Mouse (Mus musculus): ENCODE data around the gene Hist1h2be. TPM values are rescaled to one million over a fixed set of nuclear protein-coding genes. Genes with fewer than 3 reads are reported as not detected.
"Not testable (repeated sequence)": the region's sequence is repeated elsewhere in the genome, so short reads cannot be mapped to it uniquely, and the experiment has no call there.

Hist1h2be gene
- polyA plus RNA-seq, 1 experiment from 2014 or later, result 1.6 TPM

DNA sequence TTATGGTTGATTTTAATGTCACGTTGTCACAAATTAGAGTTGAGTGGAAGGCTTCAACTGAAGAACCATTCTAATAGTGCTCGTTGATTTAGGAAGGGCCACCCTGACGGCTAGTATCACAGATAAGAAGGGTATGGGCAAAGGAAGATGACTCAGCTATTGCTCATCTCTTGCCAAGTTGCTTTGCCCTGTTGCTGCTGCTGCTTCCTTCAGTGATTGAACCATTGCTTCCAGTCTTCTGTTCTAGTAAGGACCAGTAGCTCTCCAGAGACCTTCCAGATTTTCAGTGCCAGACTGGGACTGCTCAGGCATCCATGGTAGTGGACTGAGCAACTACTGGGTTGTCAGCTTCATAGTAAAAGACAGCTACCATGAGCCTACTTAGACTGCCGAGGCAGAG is 11.7 kb downstream of the Hist1h2be start:
- no peaks in the 10 kb centered on the region for H3K36me3 ChIP-seq
- H3K4me1 ChIP-seq (replicated peaks), result no peaks in the 10 kb centered on the region
- no peak for ATAC-seq (ENCODE audit: low read depth)
- no peak overlapping the region for H3K4me3 ChIP-seq
- H3K4me2 ChIP-seq, result no peak overlapping the region
- no peak overlapping the region for H3K9ac ChIP-seq
- no peak overlapping the region for H3K27ac ChIP-seq (replicated peaks)
- 89% methylated on average over 4 of the region's 4 CpGs for WGBS
- no peaks in the 10 kb centered on the region for H3K9me3 ChIP-seq
- no peaks in the 10 kb centered on the region for H3K27me3 ChIP-seq

DNA sequence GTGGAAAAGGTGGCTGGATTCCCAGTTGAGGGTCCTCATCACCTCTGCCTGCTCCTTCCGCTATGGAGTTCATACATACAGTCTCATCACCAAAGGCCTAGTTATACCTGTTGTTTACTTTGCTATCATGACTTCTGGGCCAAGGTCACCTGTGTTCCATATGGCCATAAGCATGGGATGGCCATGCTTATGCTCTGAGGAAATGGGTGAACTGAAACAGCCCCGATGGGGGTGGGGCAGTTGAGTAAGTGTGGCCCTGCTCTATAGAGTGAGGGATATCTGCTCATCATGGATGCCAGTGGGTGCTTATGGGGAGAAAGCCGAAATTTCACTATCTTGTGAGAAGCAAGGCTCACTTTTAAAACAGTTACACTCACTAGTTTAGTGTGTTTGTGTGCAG is 15.9 kb downstream of the Hist1h2be start:
- ATAC-seq (ENCODE audit: low read depth), result no peak
- no peaks in the 10 kb centered on the region for H3K4me1 ChIP-seq (replicated peaks)
- no peak overlapping the region for H3K9ac ChIP-seq
- H3K27ac ChIP-seq (replicated peaks), result no peak overlapping the region
- H3K27me3 ChIP-seq, result no peaks in the 10 kb centered on the region
- WGBS, result 87% methylated on average over 3 of the region's 3 CpGs
- no peak overlapping the region for H3K4me2 ChIP-seq
- H3K9me3 ChIP-seq, result no peaks in the 10 kb centered on the region
- no peak overlapping the region for H3K4me3 ChIP-seq
- H3K36me3 ChIP-seq, result no peaks in the 10 kb centered on the region

- H3K36me3 ChIP-seq, result no peaks in the 10 kb centered on the region
- WGBS, result 86% methylated on average over 3 of the region's 3 CpGs
- H3K27ac ChIP-seq (replicated peaks), result no peak overlapping the region
Measured at GRCm38 (mm10) chr13:23604452-23604851, 16.5 kb downstream of the Hist1h2be start.

DNA sequence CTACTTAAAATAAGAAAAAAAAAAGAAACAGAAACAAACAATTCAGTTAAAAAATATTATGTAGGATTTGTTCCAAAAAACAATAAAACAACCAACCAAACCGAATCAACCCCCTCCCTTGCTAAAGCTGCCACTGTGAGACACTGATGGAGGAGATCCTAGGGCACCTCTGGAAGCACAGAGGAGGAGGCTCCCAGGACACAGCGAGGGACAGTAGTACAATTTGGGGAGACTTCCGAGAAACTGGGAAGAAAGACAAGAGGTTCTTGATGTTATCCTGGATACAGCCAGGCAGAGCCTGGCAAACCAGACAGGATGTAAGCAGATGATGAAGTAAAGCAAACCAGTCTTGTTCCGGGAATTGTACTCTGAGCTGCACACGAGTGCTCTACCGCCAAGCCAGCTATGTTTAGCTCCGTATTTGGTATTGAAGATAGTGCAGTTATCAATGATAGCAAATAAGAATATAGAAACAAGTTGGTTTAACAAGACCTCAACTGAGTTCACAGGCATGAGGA is 17.7 kb downstream of the Hist1h2be start:
- Histone ChIP-seq H3K36me3 (no peaks in the 10 kb centered on the region), H3K4me2 (no peak overlapping the region), H3K27ac (replicated peaks) (no peak overlapping the region), H3K9me3 (no peaks in the 10 kb centered on the region), H3K4me1 (replicated peaks) (no peaks in the 10 kb centered on the region), H3K4me3 (no peak overlapping the region), H3K9ac (no peak overlapping the region), H3K27me3 (no peaks in the 10 kb centered on the region)
- 81% methylated on average over 7 of the region's 7 CpGs for WGBS
- ATAC-seq (ENCODE audit: low read depth), result no peak

More at GRCm38 (mm10) chr13:23604452-23604851, 16.5 kb downstream of the Hist1h2be start:
- no peak overlapping the region for H3K4me3 ChIP-seq
- H3K9ac ChIP-seq, result no peak overlapping the region
- no peaks in the 10 kb centered on the region for H3K27me3 ChIP-seq
- no peaks in the 10 kb centered on the region for H3K4me1 ChIP-seq (replicated peaks)
- no peaks in the 10 kb centered on the region for H3K9me3 ChIP-seq
- ATAC-seq (ENCODE audit: low read depth), result no peak
- H3K4me2 ChIP-seq, result no peak overlapping the region

- no peaks in the 10 kb centered on the region for H3K4me1 ChIP-seq (replicated peaks)
- ATAC-seq (ENCODE audit: low read depth), result no peak
- H3K27ac ChIP-seq (replicated peaks), result no peak overlapping the region
- H3K9me3 ChIP-seq, result no peaks in the 10 kb centered on the region
- H3K4me2 ChIP-seq, result no peak overlapping the region
- 7% methylated on average over 9 of the region's 9 CpGs for WGBS
- H3K27me3 ChIP-seq, result no peaks in the 10 kb centered on the region
- H3K4me3 ChIP-seq, result no peak overlapping the region
- no peaks in the 10 kb centered on the region for H3K36me3 ChIP-seq
- no peak overlapping the region for H3K9ac ChIP-seq
Measured at GRCm38 (mm10) chr13:23597957-23598356, 23.0 kb downstream of the Hist1h2be start.

- Histone ChIP-seq H3K27me3 (no peaks in the 10 kb centered on the region), H3K4me2 (no peak overlapping the region), H3K27ac (replicated peaks) (no peak overlapping the region), H3K4me3 (no peak overlapping the region), H3K4me1 (replicated peaks) (no peaks in the 10 kb centered on the region), H3K9ac (no peak overlapping the region), H3K9me3 (no peaks in the 10 kb centered on the region), H3K36me3 (no peaks in the 10 kb centered on the region)
- ATAC-seq (ENCODE audit: low read depth), result no peak
- 87% methylated on average over 7 of the region's 7 CpGs for WGBS
Measured at GRCm38 (mm10) chr13:23595622-23596372, 25.1 kb downstream of the Hist1h2be start.

DNA sequence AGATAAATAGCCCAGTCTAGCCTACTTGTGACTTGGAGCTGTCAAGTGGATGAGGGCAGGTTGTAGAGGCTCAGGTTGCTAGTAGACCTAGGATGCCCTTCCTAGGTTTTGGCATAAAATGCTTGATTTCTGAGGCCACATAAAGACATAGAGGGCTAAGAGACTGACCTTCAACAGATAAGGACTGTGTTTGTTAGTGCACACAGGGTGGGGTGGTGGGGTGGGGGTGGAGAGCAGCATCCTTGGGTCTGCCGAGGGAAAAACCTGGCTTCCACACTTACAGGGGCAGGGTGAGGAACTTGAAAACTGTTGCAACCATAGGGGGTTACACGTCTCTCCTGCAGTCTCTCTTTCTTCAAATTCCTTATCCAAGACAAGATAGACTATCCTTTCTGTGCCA is 25.7 kb downstream of the Hist1h2be start:
- no peak for ATAC-seq (ENCODE audit: low read depth)
- Histone ChIP-seq H3K27me3 (no peaks in the 10 kb centered on the region), H3K4me1 (replicated peaks) (no peaks in the 10 kb centered on the region), H3K4me3 (no peak overlapping the region), H3K4me2 (no peak overlapping the region), H3K9me3 (no peaks in the 10 kb centered on the region), H3K9ac (no peak overlapping the region), H3K36me3 (no peaks in the 10 kb centered on the region), H3K27ac (replicated peaks) (no peak overlapping the region)
- 89% methylated on average over 2 of the region's 2 CpGs for WGBS

DNA sequence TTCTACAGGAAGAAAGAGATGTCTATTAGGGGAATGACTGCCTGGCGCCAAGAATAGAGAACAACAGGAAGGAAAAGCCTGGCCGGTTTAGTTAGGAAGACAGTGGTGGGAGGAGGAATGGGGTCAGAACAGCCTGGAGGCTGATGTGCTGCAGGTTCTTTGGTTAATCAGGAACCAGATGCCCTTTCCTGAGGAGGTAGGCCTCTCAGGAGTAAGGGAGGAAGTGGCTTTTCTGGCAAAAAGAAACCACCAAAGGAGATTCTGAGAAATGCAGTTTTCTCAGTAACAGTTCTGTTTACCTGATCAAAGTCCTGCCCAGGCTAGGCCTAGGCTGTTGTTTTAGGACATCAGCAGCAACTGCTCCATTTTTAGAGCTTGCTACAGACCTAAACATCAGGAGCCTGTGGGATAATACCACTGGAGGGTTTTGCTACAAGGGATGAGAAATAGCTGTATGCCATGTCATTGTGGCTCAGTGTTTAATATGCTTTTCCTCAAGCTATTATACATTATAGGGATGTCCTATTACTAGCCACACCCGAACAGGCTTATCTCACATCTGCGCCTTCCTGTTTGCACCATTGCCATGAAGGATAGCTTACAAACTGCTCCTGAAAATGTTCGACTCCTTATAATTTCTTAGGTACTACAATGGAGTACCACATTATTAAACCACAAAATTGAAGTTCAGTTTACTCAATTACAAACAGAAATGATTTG is 27.7 kb downstream of the Hist1h2be start:
- H3K27me3 ChIP-seq, result no peaks in the 10 kb centered on the region
- no peaks in the 10 kb centered on the region for H3K9me3 ChIP-seq
- H3K27ac ChIP-seq (replicated peaks), result no peak overlapping the region
- H3K4me3 ChIP-seq, result no peak overlapping the region
- no peaks in the 10 kb centered on the region for H3K4me1 ChIP-seq (replicated peaks)
- H3K4me2 ChIP-seq, result no peak overlapping the region
- no peak overlapping the region for H3K9ac ChIP-seq
- no peaks in the 10 kb centered on the region for H3K36me3 ChIP-seq
- 83% methylated on average over 5 of the region's 5 CpGs for WGBS
- ATAC-seq (ENCODE audit: low read depth), result no peak

- Histone ChIP-seq H3K4me2 (no peak overlapping the region), H3K4me3 (no peak overlapping the region), H3K27ac (replicated peaks) (no peak overlapping the region), H3K9me3 (no peaks in the 10 kb centered on the region), H3K4me1 (replicated peaks) (no peaks in the 10 kb centered on the region), H3K36me3 (no peaks in the 10 kb centered on the region), H3K27me3 (no peaks in the 10 kb centered on the region), H3K9ac (no peak overlapping the region)
- 90% methylated on average over 7 of the region's 7 CpGs for WGBS
- ATAC-seq (ENCODE audit: low read depth), result no peak
Measured at GRCm38 (mm10) chr13:23592614-23593013, 28.3 kb downstream of the Hist1h2be start.

DNA sequence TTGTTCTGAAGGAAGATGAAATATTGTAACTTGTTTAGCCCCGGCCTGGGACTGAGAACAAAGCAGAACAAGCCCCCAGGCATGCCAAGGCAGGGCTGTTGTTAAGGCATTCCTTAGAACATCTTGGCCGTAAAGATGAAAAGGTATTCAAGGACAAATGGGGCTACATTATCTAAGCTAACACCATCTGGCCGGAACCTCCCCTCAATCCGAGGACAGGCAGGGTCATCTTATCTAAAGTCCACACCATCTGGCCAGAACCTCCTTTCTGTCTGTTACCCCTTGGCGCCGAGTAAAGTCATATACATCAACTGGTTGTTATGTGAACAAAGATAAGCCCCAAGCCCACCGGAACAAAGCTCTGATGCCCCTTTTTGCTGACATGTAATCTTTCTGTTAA is 29.0 kb downstream of the Hist1h2be start:
- H3K36me3 ChIP-seq; ATAC-seq (ENCODE audit: low read depth); H3K4me1 ChIP-seq (replicated peaks); H3K9ac ChIP-seq; H3K27ac ChIP-seq (replicated peaks); H3K4me3 ChIP-seq; H3K27me3 ChIP-seq; H3K9me3 ChIP-seq; H3K4me2 ChIP-seq: not testable (repeated sequence)
- WGBS, result 85% methylated on average over 7 of the region's 7 CpGs

GRCm38 (mm10) chr13:23591206-23591605 is 29.7 kb downstream of the Hist1h2be start:
- H3K27me3 ChIP-seq, result no peaks in the 10 kb centered on the region
- 92% methylated on average over 7 of the region's 7 CpGs for WGBS
- no peak for ATAC-seq (ENCODE audit: low read depth)

DNA sequence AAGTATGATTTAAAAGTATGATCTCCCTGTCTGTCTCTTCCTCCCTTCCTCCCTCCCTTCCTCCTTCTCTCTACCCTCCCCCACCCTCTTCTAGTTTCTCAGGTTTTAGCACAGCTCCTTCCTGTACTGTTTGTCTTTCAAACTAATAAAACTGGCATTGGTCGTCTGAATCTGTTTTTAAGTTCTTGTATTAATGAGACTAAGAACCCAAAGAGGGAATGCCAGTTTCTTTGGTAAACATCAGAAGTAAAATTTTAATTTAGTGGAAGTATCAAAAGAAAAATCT is 34.0 kb downstream of the Hist1h2be start:
- no peaks in the 10 kb centered on the region for H3K27me3 ChIP-seq
- peak overlapping the region; percentile 47 for H3K4me3 ChIP-seq
- H3K9me3 ChIP-seq, result no peaks in the 10 kb centered on the region
- no peak for ATAC-seq (ENCODE audit: low read depth)
- 3% methylated on average over 1 of the region's 1 CpGs for WGBS
- H3K27ac ChIP-seq (replicated peaks), result peak overlapping the region; percentile 82
- H3K4me1 ChIP-seq (replicated peaks), result peaks cover 36% of the 10 kb centered on the region
- no peaks in the 10 kb centered on the region for H3K36me3 ChIP-seq
- H3K9ac ChIP-seq, result peak overlapping the region; percentile 58
- H3K4me2 ChIP-seq, result peak overlapping the region; percentile 72

More at GRCm38 (mm10) chr13:23591206-23591605, 29.7 kb downstream of the Hist1h2be start:
- H3K27ac ChIP-seq (replicated peaks), result no peak overlapping the region
- H3K36me3 ChIP-seq, result no peaks in the 10 kb centered on the region
- no peak overlapping the region for H3K4me2 ChIP-seq
- no peak overlapping the region for H3K4me3 ChIP-seq
- no peaks in the 10 kb centered on the region for H3K9me3 ChIP-seq
- H3K4me1 ChIP-seq (replicated peaks), result peaks cover 10% of the 10 kb centered on the region
- no peak overlapping the region for H3K9ac ChIP-seq

Data from neural tube, embryonic 13.5 days (tissue).